Mouse (Mus musculus) urinary bladder, postnatal 36 days (tissue): ENCODE measurements at regions not wholly inside any gene's neighbourhood (a gene's known extent, or its start where the extent isn't known, plus 50 kb on each side); places are given as distances from the start of the nearest gene placed in this dataset.

ENCODE experiments used
- DNase-seq, 2 experiments: peaks; one replicate each; pipeline ENCODE4 v3.0.0; 2022; ENCODE audit warnings: low spot score in 2 of 2, mixed read lengths in 1 of 2

DNA sequence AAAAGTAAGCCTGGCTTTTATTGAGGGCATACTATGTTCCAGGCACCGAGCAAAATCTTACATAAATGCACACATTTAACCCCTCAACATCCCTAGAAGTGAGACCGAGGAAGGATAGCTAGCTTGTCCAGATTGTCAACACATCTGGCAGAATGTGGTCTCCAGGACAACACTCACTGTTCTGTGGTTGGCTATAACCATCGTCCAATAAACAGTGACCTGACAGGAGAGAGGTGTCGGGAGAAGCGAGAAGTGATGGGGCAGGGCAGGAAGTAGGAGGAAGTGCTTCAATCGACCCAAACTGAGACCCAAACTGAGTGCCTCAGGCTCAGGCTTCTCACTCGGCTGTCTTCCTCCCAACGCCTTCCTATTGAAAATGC is 70.8 kb upstream of the Picalm start:
- DNase-seq, result no peak

DNA sequence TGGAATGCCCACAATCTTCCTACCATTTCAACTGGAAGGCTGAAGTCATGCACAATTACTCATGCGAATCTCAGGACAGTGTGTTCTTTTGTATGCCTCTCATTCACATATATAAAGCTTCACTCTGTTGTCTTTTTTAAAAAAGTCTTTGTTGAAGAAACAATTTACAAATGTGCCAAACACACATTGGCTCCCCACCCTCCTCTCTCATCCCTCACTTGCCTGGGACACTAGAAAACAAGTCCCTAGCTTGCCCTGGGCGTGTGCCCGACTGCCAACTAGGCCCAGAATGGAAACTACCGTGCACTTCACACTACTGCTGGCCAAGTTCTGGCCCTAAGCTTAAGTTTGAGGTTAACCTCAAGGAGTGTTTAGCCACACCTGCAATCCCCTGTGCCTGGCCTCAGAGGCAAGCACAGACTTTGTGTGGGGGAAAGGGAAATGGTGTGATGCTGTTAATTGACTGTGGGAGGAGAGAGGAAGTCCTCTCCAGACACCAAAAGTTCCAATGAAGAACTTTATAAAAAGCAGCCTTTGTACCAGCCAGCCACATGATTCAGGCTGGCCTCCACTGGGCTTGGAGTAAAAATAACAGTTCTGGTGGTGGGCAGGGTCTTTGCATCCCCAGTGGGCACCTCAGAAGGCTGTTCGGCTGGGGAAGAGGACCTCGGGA is 70.2 kb upstream of the Picalm start:
- DNase-seq, result no peak

DNA sequence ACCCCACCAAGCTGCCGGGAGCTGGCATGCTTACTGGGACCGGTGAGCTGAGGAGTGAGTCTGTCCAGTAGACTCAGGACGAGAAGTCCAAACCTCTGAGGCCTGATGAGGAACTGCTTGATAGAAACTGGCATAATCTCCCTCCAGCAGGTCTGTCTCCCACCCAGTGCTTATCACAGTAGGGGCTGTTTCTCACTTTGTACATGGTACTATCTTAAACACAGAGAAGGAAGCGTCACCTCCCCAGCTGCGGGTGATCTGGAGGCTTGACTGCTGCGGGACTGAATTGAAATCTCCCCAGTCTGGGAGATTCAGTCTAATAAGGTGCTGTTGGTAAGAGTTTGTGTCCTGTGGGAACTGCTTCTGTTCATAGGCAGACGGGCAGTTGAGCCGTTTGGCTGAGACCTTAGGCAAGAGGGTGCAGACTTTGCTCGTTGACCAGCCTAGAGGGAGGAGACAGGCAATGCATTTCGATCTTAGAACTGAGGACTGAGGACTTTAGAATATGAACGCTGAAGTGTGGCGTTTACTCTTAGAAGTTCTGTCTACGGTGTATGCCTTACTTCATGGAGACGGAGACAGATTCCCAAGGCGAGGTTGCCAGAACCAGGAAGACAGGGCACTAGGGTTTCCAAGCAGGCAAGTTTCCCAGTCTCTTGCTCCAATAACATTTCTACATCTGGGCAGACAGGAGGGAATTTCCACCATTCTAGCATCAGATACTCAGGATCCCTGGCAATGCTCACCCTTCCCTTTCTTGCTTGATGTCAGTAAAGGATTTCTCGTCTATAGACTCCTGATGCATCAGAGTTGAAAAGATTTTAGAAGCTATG is 69.5 kb upstream of the Picalm start:
- DNase-seq, result no peak

DNA sequence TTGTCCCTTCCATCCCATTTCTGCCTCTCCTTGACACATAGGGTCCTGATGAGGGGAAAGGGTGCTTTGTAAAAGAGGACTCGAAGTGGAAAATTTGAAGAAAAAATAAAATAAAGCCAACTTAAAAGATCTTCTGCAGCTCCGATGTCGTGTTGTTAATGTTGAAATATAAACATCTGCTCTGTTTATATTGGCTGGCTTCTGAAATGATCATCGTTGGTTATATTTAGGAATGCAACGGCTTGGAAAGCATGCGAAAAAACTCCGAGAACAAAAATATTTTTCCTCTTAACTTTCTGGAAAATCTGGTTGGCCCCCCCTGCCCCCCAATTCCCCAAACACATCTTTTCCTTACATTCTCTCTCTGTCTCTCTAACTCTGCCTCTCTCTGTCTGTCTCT is 68.3 kb upstream of the Picalm start:
- DNase-seq, result no peak

DNA sequence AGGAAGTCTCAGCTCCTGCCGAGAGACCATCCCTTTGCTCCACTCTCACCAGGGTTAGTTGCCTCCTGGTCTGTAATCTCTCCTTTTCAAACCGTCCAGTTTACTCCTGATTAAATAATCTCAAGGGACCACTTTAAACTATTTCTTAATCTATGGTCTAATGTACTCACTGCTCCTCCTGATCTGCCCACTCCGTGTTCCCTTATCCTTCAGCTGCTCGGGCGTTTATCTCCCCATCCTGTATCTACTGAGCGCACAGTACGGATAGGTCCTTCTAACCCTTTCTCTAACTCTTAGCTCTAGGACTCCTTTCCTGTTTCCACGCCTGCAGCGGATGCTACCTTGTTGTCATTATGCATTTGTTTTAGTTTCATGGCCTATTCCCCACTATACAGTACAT is 67.1 kb upstream of the Picalm start:
- no peak for DNase-seq

DNA sequence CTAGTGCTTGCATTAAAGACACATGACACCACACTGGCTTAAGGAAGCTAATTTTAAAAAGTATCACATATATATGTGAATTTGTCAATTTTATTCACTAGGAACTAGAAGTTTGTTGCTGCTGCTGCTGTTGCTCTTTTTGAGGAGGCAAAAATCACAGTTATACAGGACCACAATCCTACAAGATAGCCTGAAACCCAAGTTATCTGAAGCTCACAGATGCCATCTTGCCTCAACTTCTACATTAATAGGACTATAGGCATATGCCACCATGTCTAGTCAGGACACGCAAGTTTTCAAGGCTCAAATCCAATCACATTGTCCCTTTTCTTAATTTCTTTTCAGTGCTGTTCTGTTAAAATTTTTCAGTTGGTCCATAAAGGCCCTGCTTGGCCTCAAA is 65.8 kb upstream of the Picalm start:
- DNase-seq, result no peak

DNA sequence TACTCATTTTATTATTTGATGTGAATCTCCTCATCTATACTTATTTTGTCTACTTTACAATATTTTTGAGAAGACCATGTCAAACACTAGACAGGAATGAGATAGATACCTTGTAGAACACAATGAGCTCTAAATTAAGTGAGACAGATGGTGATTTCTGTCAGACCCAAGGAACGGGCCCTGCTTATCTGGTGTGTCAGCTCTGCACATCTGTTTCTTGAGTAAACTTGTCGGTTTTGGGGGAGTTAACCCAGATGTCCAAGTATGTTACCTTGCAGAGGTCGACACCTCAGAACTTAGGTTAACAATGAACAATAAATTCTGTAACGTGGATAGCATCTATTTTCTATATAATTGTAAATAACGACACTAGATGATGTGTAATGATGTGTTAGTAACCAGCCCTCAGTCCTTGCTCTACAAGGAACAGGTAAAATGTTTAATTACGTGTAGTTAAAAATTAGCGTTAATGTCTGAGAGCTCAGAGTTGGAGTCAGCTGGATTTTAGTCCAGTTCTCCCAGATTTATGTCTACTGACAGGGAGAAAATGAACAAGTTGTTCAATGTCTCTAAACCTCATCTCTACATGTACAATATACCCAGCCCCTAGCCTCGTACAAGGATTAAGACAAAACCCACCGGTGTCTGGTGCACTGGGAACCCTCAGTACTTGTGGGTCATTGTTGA is 64.6 kb upstream of the Picalm start:
- no peak for DNase-seq

DNA sequence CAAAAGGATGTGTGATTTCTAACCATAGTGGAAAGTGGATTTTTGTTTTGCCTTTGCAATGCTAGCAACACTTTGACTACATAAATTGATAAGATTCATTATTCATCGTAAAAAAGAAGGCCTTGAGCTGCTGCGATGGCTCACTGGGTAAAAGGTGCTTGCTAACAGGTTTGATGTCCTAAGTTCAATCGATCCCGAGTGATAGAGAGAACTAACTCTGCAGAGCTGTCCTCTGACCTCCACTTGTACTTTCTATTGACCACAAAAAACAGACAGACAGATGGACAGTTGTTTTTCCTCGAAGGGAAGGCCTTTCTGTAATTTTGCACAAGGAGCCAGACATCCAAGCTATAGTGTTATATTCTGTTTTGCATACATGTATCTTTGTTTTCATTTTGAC is 63.7 kb upstream of the Picalm start:
- DNase-seq, result no peak

DNA sequence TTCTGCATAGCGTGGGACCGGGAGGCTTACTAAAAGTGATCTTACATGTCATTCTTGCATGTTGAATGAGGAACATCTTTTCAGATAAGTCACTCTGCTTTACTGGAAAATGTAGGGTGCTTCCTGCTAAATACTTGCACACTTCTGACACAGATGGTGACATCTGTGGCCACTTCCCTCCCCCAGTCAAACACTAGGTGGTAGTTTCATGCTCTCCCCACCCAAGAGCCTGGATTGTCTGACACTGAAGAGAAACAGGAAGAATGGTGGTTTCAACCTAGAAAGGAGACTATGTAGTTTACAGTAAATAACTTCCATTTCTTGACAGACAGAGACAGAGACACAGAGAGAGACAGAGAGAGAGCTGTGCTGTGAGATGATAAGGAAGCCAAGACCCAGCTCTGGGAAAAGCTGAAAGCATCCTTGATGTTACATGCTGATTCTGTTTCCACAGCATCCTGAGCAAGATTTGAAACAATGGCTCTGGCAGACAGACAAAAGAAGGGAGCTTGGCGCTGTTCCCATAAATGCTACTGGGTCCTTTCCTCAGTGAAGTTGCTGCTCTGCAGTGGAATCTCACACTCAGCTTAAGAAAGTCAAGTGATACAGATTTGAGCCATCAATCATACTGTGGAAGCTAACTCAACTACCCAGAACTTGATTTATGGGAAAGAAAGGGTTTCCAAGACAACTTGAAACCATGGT is 61.9 kb upstream of the Picalm start:
- DNase-seq, result no peak

DNA sequence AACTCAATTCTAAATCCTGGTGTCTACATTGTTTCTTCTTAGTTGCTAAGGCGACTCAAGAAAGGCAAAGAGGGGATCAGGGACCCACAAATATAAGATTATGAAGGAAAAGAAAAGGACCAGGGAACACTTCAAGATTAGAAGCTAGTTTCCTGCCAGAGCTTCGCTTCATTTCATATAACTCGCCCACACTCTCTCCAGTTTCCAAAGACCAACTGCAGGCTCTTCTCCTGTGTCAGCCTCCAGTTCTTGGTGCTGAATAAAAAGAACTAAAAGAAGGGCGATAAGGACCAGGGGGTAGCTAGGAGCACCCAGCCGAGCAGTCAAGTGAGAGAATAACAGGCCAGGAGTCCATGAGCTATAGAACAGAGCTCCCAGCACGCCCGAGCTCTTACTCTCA is 59.7 kb upstream of the Picalm start:
- no peak for DNase-seq

DNA sequence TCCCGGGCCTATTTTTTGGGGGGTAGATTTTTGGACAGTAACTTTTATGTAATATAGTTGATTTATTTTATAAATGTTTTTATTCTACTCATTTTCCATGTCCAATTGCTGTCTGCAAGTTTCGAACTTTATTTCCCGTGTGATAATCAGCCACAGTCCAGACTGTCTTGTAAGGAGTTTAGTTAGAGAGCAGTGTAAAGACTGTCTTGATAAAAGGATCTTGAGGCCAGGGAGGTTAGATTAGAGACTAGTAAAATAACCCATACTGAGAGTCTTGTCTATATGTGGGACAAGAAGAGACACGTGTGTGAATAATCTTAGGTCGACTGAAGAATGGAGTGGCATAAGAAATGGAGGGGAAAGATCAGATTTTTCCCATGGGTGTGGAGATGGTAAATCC is 56.1 kb upstream of the Picalm start:
- DNase-seq, result no peak

DNA sequence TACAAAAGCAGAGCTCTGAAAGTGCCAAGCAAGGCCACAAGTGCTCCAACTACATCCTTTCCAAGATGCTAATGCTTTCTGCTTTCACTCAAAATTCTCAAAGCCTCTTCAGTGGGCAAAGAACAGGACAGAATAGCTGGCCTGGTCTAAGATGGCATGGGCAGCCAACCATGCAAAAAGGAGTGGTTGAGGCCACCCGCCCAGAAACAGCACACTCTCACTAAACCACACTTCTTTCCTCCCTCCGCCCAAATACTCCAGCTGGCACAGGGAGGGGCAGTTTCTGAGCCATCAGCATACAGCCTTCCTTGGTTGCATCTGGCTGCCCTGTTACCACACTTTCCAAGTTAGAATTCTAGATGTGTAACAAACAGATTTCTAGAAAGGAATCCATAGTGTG is 55.4 kb upstream of the Picalm start:
- no peak for DNase-seq

DNA sequence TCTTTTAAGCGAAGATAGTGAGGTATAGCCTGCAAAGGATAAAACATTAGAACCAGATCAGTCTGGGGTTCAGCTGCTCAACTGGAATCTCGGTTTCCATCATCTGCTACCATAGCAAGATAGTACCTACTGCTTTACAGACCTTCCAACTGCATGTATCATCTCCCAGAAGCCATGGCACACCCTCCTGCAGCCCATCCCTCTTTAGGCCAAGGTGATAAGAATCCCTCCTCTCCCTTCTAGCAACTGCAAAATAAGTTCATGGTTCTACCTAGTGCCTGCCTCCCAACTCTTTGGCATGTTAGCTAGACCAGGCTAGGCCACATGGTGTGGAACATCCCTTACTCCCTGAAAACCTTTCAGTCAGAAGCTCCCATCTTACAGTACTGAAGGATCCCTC is 52.4 kb upstream of the Picalm start:
- no peak for DNase-seq

DNA sequence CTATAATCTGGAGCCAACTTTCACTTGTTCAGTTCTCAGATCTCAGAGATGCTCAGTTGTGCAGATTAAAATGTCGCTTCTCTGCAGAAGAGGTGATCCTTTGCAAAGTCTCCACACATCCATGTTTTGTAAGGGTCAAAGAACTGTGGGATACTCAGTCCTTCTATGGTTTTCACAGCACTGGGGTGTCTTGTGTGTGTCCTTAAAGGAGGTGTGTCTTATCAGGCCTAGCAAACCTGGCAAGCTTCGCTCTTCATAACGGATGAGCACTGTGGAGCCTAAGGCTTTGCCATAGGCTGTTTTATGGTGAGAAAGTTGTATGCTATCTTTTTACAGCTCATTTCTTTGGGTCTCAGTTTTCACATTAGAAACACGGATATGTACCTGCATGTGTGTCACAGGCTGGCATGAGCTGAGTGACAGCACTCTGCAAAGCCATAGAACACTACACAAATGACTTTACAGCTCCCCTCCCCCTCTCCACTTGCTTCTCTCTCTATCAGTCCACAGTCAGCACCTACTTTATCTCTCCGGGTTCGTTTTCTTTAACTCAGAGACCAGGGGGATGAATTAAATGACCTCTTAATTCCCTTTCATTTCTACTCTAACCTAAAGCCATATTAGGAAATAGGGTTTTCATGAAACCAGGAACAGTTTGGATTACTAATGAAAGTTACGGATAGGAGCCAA is 49.8 kb upstream of the Picalm start:
- no peak for DNase-seq
